Mouse (Mus musculus) forebrain, embryonic 15.5 days (tissue): ENCODE data around the gene E2f6. TPM values are rescaled to one million over a fixed set of nuclear protein-coding genes. Genes with fewer than 3 reads are reported as not detected.

Source experiments
- ATAC-seq: fragments of 200-750 bp; cut with Nextera tagmentation; replicated peaks from 2 replicates; pipeline ENCODE4 v1.8.0; 2017; ENCODE audit warnings: mild to moderate bottlenecking, moderate TSS enrichment, moderate library complexity
- H3K27ac ChIP-seq: fragments of 300-500 bp; sonication (generic); replicated peaks from 2 replicates; pipeline ENCODE4 v1.5.1; 2015; ENCODE audit warnings: mild to moderate bottlenecking, inconsistent platforms
- H3K27me3 ChIP-seq: fragments of 300-500 bp; sonication (generic); 2 replicates; pipeline ENCODE4 v1.6.1; 2015; ENCODE audit warnings: inconsistent platforms
- H3K36me3 ChIP-seq: fragments of 300-500 bp; sonication (generic); 2 replicates; pipeline ENCODE4 v1.6.1; 2015; ENCODE audit warnings: mild to moderate bottlenecking, inconsistent platforms
- H3K4me1 ChIP-seq: fragments of 300-500 bp; sonication (generic); 2 replicates; pipeline ENCODE4 v1.6.1; 2015; ENCODE audit warnings: inconsistent platforms
- H3K4me2 ChIP-seq: fragments of 300-500 bp; sonication (generic); replicated peaks from 2 replicates; pipeline ENCODE4 v1.6.1; 2015; ENCODE audit warnings: mild to moderate bottlenecking, inconsistent platforms
- H3K4me3 ChIP-seq: fragments of 300-500 bp; sonication (generic); 2 replicates; pipeline ENCODE4 v1.5.1; 2015; ENCODE audit warnings: mild to moderate bottlenecking, inconsistent platforms
- H3K9ac ChIP-seq: fragments of 300-500 bp; sonication (generic); replicated peaks from 2 replicates; pipeline ENCODE4 v1.6.1; 2015; ENCODE audit warnings: mild to moderate bottlenecking, inconsistent platforms
- H3K9me3 ChIP-seq: fragments of 300-500 bp; sonication (generic); 2 replicates; pipeline ENCODE4 v1.6.1; 2016; ENCODE audit warnings: inconsistent platforms
- WGBS: fragments of 180-500 bp; shearing (Covaris S2); methylation state at CpG from one replicate; pipeline ENCODE4 v1.1.7; 2015; ENCODE audit warnings: mixed read lengths; 5-methylcytosine and 5-hydroxymethylcytosine counted together
- polyA plus RNA-seq: library from polyadenylated mRNA; unstranded; fragments of >200 nt; fragmentation: Nextera tagmentation; extraction: Ambion mirVana; gene quantifications from 2 replicates; pipeline ENCODE4 v1.2.1, GENCODE M21; 2015

Gene E2f6
- polyA plus RNA-seq, 1 experiment from 2014 or later, result 33.2 TPM

- Histone ChIP-seq H3K4me1 (peaks cover 13% of the 10 kb centered on the region), H3K4me3 (no peak overlapping the region), H3K36me3 (no peaks in the 10 kb centered on the region), H3K27me3 (peaks cover 30% of the 10 kb centered on the region), H3K9ac (no peak overlapping the region), H3K4me2 (no peak overlapping the region), H3K9me3 (no peaks in the 10 kb centered on the region), H3K27ac (no peak overlapping the region)
- 15% methylated on average over 5 of the region's 5 CpGs for WGBS
- ATAC-seq, result no peak
Observed at GRCm38 (mm10) chr12:16803956-16804430, 6.8 kb upstream of the E2f6 start.

- Histone ChIP-seq H3K4me3 (no peak overlapping the region), H3K27ac (no peak overlapping the region), H3K27me3 (peaks cover 30% of the 10 kb centered on the region; the same call in 1 of the 2 replicates), H3K36me3 (no peaks in the 10 kb centered on the region), H3K4me1 (peaks cover 7% of the 10 kb centered on the region; the same call in 1 of the 2 replicates), H3K9ac (no peak overlapping the region), H3K4me2 (no peak overlapping the region), H3K9me3 (no peaks in the 10 kb centered on the region)
- ATAC-seq, result peak; percentile 74
- 2% methylated on average over 5 of the region's 5 CpGs for WGBS
Observed at GRCm38 (mm10) chr12:16805511-16805910, 5.3 kb upstream of the E2f6 start.

- H3K9me3 ChIP-seq, result no peaks in the 10 kb centered on the region
- H3K27me3 ChIP-seq, result peaks cover 20% of the 10 kb centered on the region; the same call in 1 of the 2 replicates
- H3K4me3 ChIP-seq, result no peak overlapping the region
- no peak for ATAC-seq
- no peak overlapping the region for H3K27ac ChIP-seq
- no peak overlapping the region for H3K4me2 ChIP-seq
- no peaks in the 10 kb centered on the region for H3K36me3 ChIP-seq
- WGBS, result 45% methylated on average over 3 of the region's 3 CpGs
- peaks cover 14% of the 10 kb centered on the region for H3K4me1 ChIP-seq
- no peak overlapping the region for H3K9ac ChIP-seq
Observed at GRCm38 (mm10) chr12:16808045-16808444, 2.7 kb upstream of the E2f6 start.

GRCm38 (mm10) chr12:16811477-16811876 is 714 bp downstream of the E2f6 start:
- 7% methylated on average over 15 of the region's 15 CpGs for WGBS
- no peak overlapping the region for H3K27ac ChIP-seq
- peak; percentile 27; the same call in 1 of the 2 replicates for ATAC-seq
- no peaks in the 10 kb centered on the region for H3K36me3 ChIP-seq
- H3K4me2 ChIP-seq, result peak overlapping the region; percentile 82
- H3K9me3 ChIP-seq, result no peaks in the 10 kb centered on the region
- H3K9ac ChIP-seq, result peak overlapping the region; percentile 72
- peak overlapping the region; percentile 75 for H3K4me3 ChIP-seq
- peaks cover 14% of the 10 kb centered on the region for H3K4me1 ChIP-seq
- peaks cover 17% of the 10 kb centered on the region; the same call in 1 of the 2 replicates for H3K27me3 ChIP-seq

GRCm38 (mm10) chr12:16817147-16817546 is 6.4 kb downstream of the E2f6 start:
- no peak for ATAC-seq
- H3K27me3 ChIP-seq, result no peaks in the 10 kb centered on the region
- no peak overlapping the region for H3K27ac ChIP-seq
- H3K4me2 ChIP-seq, result no peak overlapping the region
- H3K9ac ChIP-seq, result no peak overlapping the region
- 89% methylated on average over 4 of the region's 4 CpGs for WGBS
- peaks cover 7% of the 10 kb centered on the region for H3K4me1 ChIP-seq
- H3K4me3 ChIP-seq, result no peak overlapping the region
- H3K36me3 ChIP-seq, result peaks cover 43% of the 10 kb centered on the region
- no peaks in the 10 kb centered on the region for H3K9me3 ChIP-seq

GRCm38 (mm10) chr12:16818513-16818912 is 7.8 kb downstream of the E2f6 start:
- Histone ChIP-seq H3K9ac (no peak overlapping the region), H3K4me3 (no peak overlapping the region), H3K27me3 (no peaks in the 10 kb centered on the region), H3K4me1 (0 out of 2 replicates have a peak, but pooled peaks cover 2% of the 10 kb centered on the region), H3K4me2 (no peak overlapping the region), H3K36me3 (peaks cover 52% of the 10 kb centered on the region), H3K27ac (no peak overlapping the region), H3K9me3 (no peaks in the 10 kb centered on the region)
- no peak; the same call in 1 of the 2 replicates for ATAC-seq
- WGBS, result 36% methylated on average over 11 of the region's 11 CpGs

GRCm38 (mm10) chr12:16820761-16821160 is 10.0 kb downstream of the E2f6 start:
- peaks cover 64% of the 10 kb centered on the region for H3K36me3 ChIP-seq
- no peak overlapping the region for H3K9ac ChIP-seq
- H3K27ac ChIP-seq, result no peak overlapping the region
- H3K4me3 ChIP-seq, result no peak overlapping the region
- H3K4me2 ChIP-seq, result no peak overlapping the region
- no peaks in the 10 kb centered on the region for H3K27me3 ChIP-seq
- ATAC-seq, result no peak
- WGBS, result 85% methylated on average over 7 of the region's 7 CpGs
- H3K4me1 ChIP-seq, result 0 out of 2 replicates have a peak, but pooled peaks cover 2% of the 10 kb centered on the region
- no peaks in the 10 kb centered on the region for H3K9me3 ChIP-seq

- Histone ChIP-seq H3K4me2 (no peak overlapping the region), H3K27ac (no peak overlapping the region), H3K9ac (no peak overlapping the region), H3K27me3 (no peaks in the 10 kb centered on the region), H3K4me1 (0 out of 2 replicates have a peak, but pooled peaks cover 2% of the 10 kb centered on the region), H3K36me3 (peaks cover 66% of the 10 kb centered on the region), H3K9me3 (no peaks in the 10 kb centered on the region), H3K4me3 (no peak overlapping the region)
- 94% methylated on average over 10 of the region's 10 CpGs for WGBS
- no peak for ATAC-seq
Observed at GRCm38 (mm10) chr12:16822181-16822734, 11.5 kb downstream of the E2f6 start.

- no peak for ATAC-seq
- peaks cover 59% of the 10 kb centered on the region for H3K36me3 ChIP-seq
- H3K27me3 ChIP-seq, result no peaks in the 10 kb centered on the region
- 100% methylated on average over 1 of the region's 1 CpGs for WGBS
- H3K9me3 ChIP-seq, result no peaks in the 10 kb centered on the region
- no peak overlapping the region for H3K4me2 ChIP-seq
- no peak overlapping the region for H3K27ac ChIP-seq
- no peak overlapping the region for H3K4me3 ChIP-seq
- no peak overlapping the region for H3K9ac ChIP-seq
- no peaks in the 10 kb centered on the region for H3K4me1 ChIP-seq
Observed at GRCm38 (mm10) chr12:16823701-16824100, 12.9 kb downstream of the E2f6 start.

- no peak overlapping the region for H3K9ac ChIP-seq
- H3K27me3 ChIP-seq, result no peaks in the 10 kb centered on the region
- WGBS, result 91% methylated on average over 6 of the region's 6 CpGs
- H3K27ac ChIP-seq, result no peak overlapping the region
- H3K4me1 ChIP-seq, result no peaks in the 10 kb centered on the region
- no peak for ATAC-seq
- no peaks in the 10 kb centered on the region for H3K9me3 ChIP-seq
- no peak overlapping the region for H3K4me2 ChIP-seq
- no peak overlapping the region for H3K4me3 ChIP-seq
- H3K36me3 ChIP-seq, result peaks cover 19% of the 10 kb centered on the region; the same call in 1 of the 2 replicates
Observed at GRCm38 (mm10) chr12:16828505-16828904, 17.7 kb downstream of the E2f6 start.

GRCm38 (mm10) chr12:16829785-16830184 is 19.0 kb downstream of the E2f6 start:
- no peaks in the 10 kb centered on the region for H3K27me3 ChIP-seq
- no peak overlapping the region for H3K27ac ChIP-seq
- ATAC-seq, result no peak
- WGBS, result 82% methylated on average over 2 of the region's 2 CpGs
- no peaks in the 10 kb centered on the region for H3K9me3 ChIP-seq
- no peak overlapping the region for H3K9ac ChIP-seq
- H3K4me1 ChIP-seq, result no peaks in the 10 kb centered on the region
- no peak overlapping the region for H3K4me3 ChIP-seq
- H3K4me2 ChIP-seq, result no peak overlapping the region
- H3K36me3 ChIP-seq, result peaks cover 17% of the 10 kb centered on the region; the same call in 1 of the 2 replicates

GRCm38 (mm10) chr12:16831071-16831470 is 20.3 kb downstream of the E2f6 start:
- Histone ChIP-seq H3K9me3 (no peaks in the 10 kb centered on the region), H3K4me2 (no peak overlapping the region), H3K27ac (no peak overlapping the region), H3K36me3 (peaks cover 4% of the 10 kb centered on the region; the same call in 1 of the 2 replicates), H3K4me1 (no peaks in the 10 kb centered on the region), H3K4me3 (no peak overlapping the region), H3K9ac (no peak overlapping the region), H3K27me3 (no peaks in the 10 kb centered on the region)
- 76% methylated on average over 4 of the region's 4 CpGs for WGBS
- no peak for ATAC-seq

- H3K9ac ChIP-seq, result no peak overlapping the region
- H3K4me1 ChIP-seq, result no peaks in the 10 kb centered on the region
- H3K4me3 ChIP-seq, result no peak overlapping the region
- ATAC-seq, result no peak
- no peaks in the 10 kb centered on the region for H3K9me3 ChIP-seq
- H3K4me2 ChIP-seq, result no peak overlapping the region
- no peaks in the 10 kb centered on the region for H3K36me3 ChIP-seq
- no peaks in the 10 kb centered on the region for H3K27me3 ChIP-seq
- H3K27ac ChIP-seq, result no peak overlapping the region
- 82% methylated on average over 11 of the region's 11 CpGs for WGBS
Observed at GRCm38 (mm10) chr12:16834701-16835100, 23.9 kb downstream of the E2f6 start.
